Mouse (Mus musculus): ENCODE measurements around the gene Il1r1.

Gene Il1r1

DNA sequence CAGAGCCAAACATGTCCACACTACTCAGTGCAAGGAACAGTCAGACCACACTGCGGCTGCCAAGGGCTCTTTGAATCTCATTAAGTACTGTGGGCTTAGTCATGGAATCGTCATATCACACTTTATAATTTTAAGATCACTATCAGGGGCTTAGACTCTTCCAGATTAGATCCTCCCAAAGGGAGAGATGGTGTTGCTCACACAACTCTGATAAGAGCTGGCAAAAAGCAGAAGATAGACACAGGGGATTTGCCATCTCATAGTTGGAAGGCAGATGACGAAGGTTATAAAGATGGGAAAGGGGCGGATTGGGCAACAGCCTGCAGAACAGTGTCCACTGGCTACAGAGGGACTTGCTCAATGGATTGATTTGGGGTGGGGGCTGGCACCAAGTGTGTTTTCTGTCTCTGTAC, 130.6 kb downstream of the Il1r1 start:
- no peak for TF ChIP-seq GATA4 (IDR thresholded peaks at IDR 0.05; ENCODE audit: insufficient replicate concordance, low read length)

DNA sequence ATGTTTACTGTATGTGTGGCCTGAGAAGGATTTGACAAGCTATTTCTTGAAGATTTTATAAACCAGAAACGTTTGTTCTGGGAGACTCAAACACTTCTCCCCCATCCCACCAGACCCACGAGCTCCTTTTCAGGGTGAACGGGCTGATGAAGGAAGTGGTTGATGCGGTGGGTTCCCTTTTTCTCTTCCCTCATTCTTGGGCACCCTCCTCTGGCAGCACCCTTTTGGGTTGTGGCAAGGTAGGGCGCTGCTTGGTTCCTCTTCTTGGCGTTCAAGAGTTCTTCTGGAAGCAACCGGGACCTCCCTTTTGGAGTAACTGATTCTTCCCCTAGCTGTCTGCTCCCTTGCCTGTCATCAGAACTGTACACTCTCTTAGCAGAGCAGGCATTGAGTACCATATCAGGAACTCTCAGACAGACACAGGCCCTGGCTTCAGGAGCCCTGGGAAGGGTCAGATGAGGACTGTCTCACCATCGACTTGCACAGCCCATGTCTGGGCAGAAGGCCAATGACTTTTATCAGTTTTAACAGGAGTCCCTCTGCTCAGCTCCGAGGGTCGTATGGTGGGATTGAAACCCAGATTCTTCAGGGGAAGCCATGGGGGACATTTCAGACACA, 131.1 kb downstream of the Il1r1 start:
- TF ChIP-seq GATA4 (IDR thresholded peaks at IDR 0.05; ENCODE audit: insufficient replicate concordance, low read length), result no peak

DNA sequence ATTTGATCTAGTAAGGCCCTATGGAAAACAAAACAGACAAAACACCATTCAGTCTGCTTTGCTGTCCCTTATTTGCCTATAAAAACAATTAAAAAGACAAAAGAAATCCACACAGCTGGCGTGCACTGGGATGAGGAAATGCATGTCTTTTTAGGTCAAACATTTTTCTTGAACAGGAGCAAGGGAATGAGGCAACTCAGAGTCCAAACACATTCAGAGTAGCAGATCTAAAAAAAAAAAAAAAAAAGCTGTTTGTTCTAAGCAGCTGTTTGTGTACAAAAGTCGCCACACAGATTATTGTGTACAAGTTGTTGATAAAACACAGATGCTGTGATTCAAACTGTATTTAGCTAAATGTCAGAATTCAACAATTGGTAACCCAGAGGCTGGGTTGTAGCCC, 133.0 kb downstream of the Il1r1 start:
- TF ChIP-seq GATA4 (IDR thresholded peaks at IDR 0.05; ENCODE audit: insufficient replicate concordance, low read length), result no peak

DNA sequence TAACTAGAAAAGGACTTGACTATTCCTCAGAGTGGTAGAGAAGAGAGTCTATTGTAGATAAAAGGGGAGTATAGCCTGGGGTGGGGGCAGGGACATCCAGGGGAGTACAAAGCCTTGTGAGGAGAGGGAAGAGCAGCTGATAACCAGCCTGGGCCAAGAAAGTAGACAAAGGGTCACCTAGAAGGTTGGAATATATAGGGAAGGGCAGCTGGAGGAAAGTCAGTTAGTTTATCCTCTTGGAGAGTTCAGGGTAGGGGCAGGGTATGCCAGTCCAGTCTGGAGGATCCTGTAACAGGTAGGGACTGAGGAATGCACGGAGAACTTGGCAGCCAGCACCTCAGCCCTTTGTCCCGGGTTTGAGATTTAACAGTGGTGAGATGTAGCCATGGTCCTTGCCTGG, 133.5 kb downstream of the Il1r1 start:
- TF ChIP-seq GATA4 (IDR thresholded peaks at IDR 0.05; ENCODE audit: insufficient replicate concordance, low read length), result no peak

DNA sequence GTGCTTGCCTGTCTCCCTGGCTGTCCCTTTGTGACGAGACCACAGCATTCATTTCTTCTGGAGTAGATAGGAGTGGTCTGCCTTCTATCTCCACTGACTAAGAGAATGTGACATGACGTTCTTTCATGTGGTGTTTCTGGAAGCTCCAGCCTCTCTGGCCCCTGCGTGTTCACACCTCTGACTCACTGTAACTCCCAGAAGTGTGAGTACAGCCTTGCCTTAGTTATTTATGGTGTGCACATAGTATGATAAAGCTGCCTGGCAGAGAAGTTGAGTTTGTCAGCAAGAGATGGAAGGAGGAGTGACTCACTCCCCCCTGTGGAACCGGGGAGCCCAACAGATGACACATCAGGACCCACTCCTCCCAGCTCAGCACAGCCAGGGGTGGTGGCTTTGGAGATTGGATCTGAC, 133.9 kb downstream of the Il1r1 start:
- no peak for TF ChIP-seq GATA4 (IDR thresholded peaks at IDR 0.05; ENCODE audit: insufficient replicate concordance, low read length)

DNA sequence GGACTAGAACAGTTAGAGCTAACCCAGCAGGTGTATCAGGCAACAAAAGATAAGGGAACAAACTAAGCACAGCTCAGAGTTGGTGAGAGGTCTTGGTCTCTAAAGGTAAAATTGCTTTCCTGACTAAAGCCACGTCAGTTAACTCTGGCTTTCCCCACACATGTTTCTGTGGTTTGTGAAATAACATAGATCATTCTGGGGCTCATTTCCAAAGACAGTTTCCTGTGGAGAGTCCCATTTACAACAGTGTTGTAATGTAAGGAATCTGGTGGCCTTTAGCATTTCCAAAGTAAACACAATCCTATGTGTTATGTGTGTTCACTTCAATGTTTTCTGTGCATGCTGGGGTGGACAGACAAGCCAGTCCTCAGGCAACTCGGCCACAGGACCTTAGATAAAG, 134.9 kb downstream of the Il1r1 start:
- no peak for TF ChIP-seq GATA4 (IDR thresholded peaks at IDR 0.05; ENCODE audit: insufficient replicate concordance, low read length)

DNA sequence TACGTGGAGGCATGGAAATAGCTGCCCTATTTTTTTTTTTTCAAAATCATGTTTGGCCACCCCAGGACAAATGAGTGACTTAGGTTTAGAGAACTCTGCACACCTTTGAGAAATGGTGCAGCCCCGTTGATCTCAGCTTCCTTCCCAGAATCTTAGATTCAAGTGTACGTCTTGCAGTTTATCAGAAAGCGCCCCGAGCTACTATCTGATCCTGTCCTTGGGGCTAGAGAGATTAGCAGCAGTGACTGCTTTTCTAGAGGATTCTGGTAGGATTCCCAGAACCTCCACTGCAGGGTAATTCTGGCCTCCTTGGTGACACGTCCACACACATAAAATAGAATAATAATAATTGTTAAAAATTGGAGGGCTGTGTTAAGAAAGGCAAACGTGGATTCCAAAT, 136.1 kb downstream of the Il1r1 start:
- no peak for TF ChIP-seq GATA4 (IDR thresholded peaks at IDR 0.05; ENCODE audit: insufficient replicate concordance, low read length)

DNA sequence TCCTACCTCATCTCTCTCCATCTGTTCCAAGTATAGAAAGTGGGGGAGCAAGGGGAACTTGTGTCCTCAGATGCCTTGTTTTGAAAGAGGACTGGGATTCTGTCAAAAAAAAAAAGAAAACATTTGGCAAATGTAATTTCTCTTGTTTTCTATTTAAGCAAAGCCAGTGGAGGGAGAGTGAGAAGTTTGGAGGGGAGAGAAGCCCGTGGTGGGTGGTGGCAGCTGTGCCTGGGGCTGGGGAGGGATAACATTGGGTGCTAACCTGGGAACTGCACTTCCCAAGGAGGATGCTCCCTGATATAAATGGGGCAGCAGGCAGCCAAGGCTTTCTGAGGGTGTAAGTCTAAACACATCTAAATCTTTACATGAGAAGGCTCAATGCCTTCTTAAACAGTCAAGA, 136.7 kb downstream of the Il1r1 start:
- no peak for TF ChIP-seq GATA4 (IDR thresholded peaks at IDR 0.05; ENCODE audit: insufficient replicate concordance, low read length)

DNA sequence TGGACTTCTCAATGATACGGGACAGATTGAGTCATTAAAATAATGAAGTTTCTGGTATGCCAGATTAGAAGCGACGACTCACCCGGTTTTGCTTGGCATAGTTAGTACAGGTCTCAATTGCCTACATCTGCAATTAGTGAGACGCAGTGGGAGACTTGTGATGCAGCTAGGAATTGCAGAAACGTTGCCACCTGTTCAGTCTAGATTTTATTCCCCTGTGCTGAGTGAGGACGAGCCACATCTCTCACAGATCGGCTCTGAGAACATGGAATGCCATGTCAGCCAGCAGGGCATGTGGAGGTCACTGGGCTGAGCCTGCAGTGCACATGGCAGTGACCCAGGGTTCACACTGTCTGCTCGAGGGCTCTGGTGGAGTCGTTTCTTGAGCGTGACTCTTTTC, 137.9 kb downstream of the Il1r1 start:
- TF ChIP-seq GATA4 (IDR thresholded peaks at IDR 0.05; ENCODE audit: insufficient replicate concordance, low read length), result no peak

All from liver, adult (tissue).